Mouse (Mus musculus) lung, adult 2 months (tissue): ENCODE measurements around the gene Phgr1.

Source experiments
- CTCF ChIP-seq: fragments of 200-500 bp; IDR thresholded peaks from 2 replicates; pipeline ENCODE4 v1.5.1; 2011; ENCODE audit warnings: mild to moderate bottlenecking, low read length, control low read depth; ENCODE audit not compliant: insufficient read depth
- POLR2A ChIP-seq: fragments of 200-500 bp; IDR thresholded peaks from 2 replicates; pipeline ENCODE4 v1.6.1; 2011; ENCODE audit warnings: low read depth, mild to moderate bottlenecking, control low read depth, low read length, borderline replicate concordance; ENCODE audit errors: extremely low read depth

GRCm38 (mm10) chr2:118751896-118752791 lies 20.4 kb upstream of the Phgr1 start:
- TF ChIP-seq POLR2A (0 out of 2 replicates have a peak, but pooled peaks have one; percentile 23), CTCF (no peak)
